Mouse (Mus musculus): ENCODE data around the gene Fgfr2. TPM values are rescaled to one million over a fixed set of nuclear protein-coding genes. Genes with fewer than 3 reads are reported as not detected.

Gene Fgfr2
- total RNA-seq, 1 experiment: 37.5 TPM

DNA sequence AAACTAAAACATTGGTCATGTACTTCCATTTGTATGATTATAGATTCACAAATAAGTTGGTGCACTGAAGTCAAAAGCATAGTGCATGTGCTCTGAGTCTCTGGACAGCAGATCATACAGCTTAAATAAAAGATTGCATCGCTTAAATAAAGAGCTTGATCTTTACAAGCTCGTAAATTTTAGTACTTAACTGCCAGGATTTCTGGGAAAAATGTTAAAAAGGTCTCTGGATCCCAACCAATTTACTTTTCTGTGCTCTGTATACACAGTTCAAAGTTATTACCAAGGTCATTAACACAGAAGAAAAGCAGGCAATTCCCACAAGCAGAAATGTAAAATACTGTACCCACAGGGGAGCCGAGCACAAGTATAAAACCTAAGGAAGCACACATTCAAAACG is 292.2 kb downstream of the Fgfr2 start:
- TF ChIP-seq CHD2 (IDR thresholded peaks at IDR 0.05; ENCODE audit: low read depth, low read length) (no peak), ZC3H11A (IDR thresholded peaks at IDR 0.05; ENCODE audit: borderline replicate concordance, low read depth, low read length) (no peak), ZNF384 (IDR thresholded peaks at IDR 0.05; ENCODE audit: low read depth, low read length) (no peak), HCFC1 (IDR thresholded peaks at IDR 0.05; ENCODE audit: borderline replicate concordance, insufficient read depth, low read length) (no peak), MAFK (IDR thresholded peaks at IDR 0.05; ENCODE audit: insufficient read depth, low read depth, low read length) (no peak)
- Histone ChIP-seq H3K9ac (ENCODE audit: insufficient read depth, low read depth, low read length, poor library complexity, severe bottlenecking) (no peak overlapping the region), H3K4me1 (ENCODE audit: control insufficient read depth in 2 of 2, insufficient read depth in 2 of 2, low read length in 2 of 2, poor library complexity in 1 of 2) (no peaks in the 10 kb centered on the region), H3K36me3 (ENCODE audit: control insufficient read depth, insufficient read depth, low read length, poor library complexity, severe bottlenecking) (peaks cover 9% of the 10 kb centered on the region), H3K4me3 (ENCODE audit: insufficient read depth in 1 of 2, low read depth in 1 of 2, low read length in 2 of 2, poor library complexity in 1 of 2, severe bottlenecking in 1 of 2) (no peak overlapping the region), H3K27ac (ENCODE audit: insufficient read depth, low read depth, low read length, poor library complexity, severe bottlenecking) (no peak overlapping the region), H3K9me3 (ENCODE audit: control insufficient read depth, insufficient read depth, low read depth, low read length) (peaks cover 6% of the 10 kb centered on the region; the same call in 1 of the 2 replicates)
- in situ Hi-C loops (cut with MboI; ENCODE audit: low sequenced_read_pairs in 2 of 2, unreplicated experiment in 2 of 2): no loop called here
- no peak for DNase-seq (ENCODE audit: low read depth, low spot score)

GRCm38 (mm10) chr7:132824346-132825022 is 298.7 kb downstream of the Fgfr2 start:
- no peak for DNase-seq (ENCODE audit: low read depth, low spot score)
- Histone ChIP-seq H3K9me3 (ENCODE audit: control insufficient read depth, insufficient read depth, low read depth, low read length) (no peaks in the 10 kb centered on the region), H3K4me1 (ENCODE audit: control insufficient read depth in 2 of 2, insufficient read depth in 2 of 2, low read length in 2 of 2, poor library complexity in 1 of 2) (no peaks in the 10 kb centered on the region), H3K4me3 (ENCODE audit: insufficient read depth in 1 of 2, low read depth in 1 of 2, low read length in 2 of 2, poor library complexity in 1 of 2, severe bottlenecking in 1 of 2) (no peak overlapping the region), H3K36me3 (ENCODE audit: control insufficient read depth, insufficient read depth, low read length, poor library complexity, severe bottlenecking) (no peaks in the 10 kb centered on the region), H3K9ac (ENCODE audit: insufficient read depth, low read depth, low read length, poor library complexity, severe bottlenecking) (no peak overlapping the region), H3K27ac (ENCODE audit: insufficient read depth, low read depth, low read length, poor library complexity, severe bottlenecking) (no peak overlapping the region)
- no peak for TF ChIP-seq HCFC1 (IDR thresholded peaks at IDR 0.05; ENCODE audit: borderline replicate concordance, insufficient read depth, low read length)
- TF ChIP-seq ZNF384 (IDR thresholded peaks at IDR 0.05; ENCODE audit: low read depth, low read length): no peak
- no peak for TF ChIP-seq CHD2 (IDR thresholded peaks at IDR 0.05; ENCODE audit: low read depth, low read length)
- TF ChIP-seq MAFK (IDR thresholded peaks at IDR 0.05; ENCODE audit: insufficient read depth, low read depth, low read length): no peak
- no peak for TF ChIP-seq ZC3H11A (IDR thresholded peaks at IDR 0.05; ENCODE audit: borderline replicate concordance, low read depth, low read length)
- in situ Hi-C loops (cut with MboI; ENCODE audit: low sequenced_read_pairs in 2 of 2, unreplicated experiment in 2 of 2): no loop called here

- Histone ChIP-seq H3K27ac (ENCODE audit: insufficient read depth, low read depth, low read length, poor library complexity, severe bottlenecking) (no peak overlapping the region), H3K4me3 (ENCODE audit: insufficient read depth in 1 of 2, low read depth in 1 of 2, low read length in 2 of 2, poor library complexity in 1 of 2, severe bottlenecking in 1 of 2) (no peak overlapping the region), H3K36me3 (ENCODE audit: control insufficient read depth, insufficient read depth, low read length, poor library complexity, severe bottlenecking) (no peaks in the 10 kb centered on the region), H3K9ac (ENCODE audit: insufficient read depth, low read depth, low read length, poor library complexity, severe bottlenecking) (no peak overlapping the region), H3K9me3 (ENCODE audit: control insufficient read depth, insufficient read depth, low read depth, low read length) (no peaks in the 10 kb centered on the region), H3K4me1 (ENCODE audit: control insufficient read depth in 2 of 2, insufficient read depth in 2 of 2, low read length in 2 of 2, poor library complexity in 1 of 2) (no peaks in the 10 kb centered on the region)
- TF ChIP-seq HCFC1 (IDR thresholded peaks at IDR 0.05; ENCODE audit: borderline replicate concordance, insufficient read depth, low read length) (no peak), ZC3H11A (IDR thresholded peaks at IDR 0.05; ENCODE audit: borderline replicate concordance, low read depth, low read length) (no peak), CHD2 (IDR thresholded peaks at IDR 0.05; ENCODE audit: low read depth, low read length) (no peak), MAFK (IDR thresholded peaks at IDR 0.05; ENCODE audit: insufficient read depth, low read depth, low read length) (no peak), ZNF384 (IDR thresholded peaks at IDR 0.05; ENCODE audit: low read depth, low read length) (no peak)
- DNase-seq (ENCODE audit: low read depth, low spot score): no peak
- in situ Hi-C loops (cut with MboI; ENCODE audit: low sequenced_read_pairs in 2 of 2, unreplicated experiment in 2 of 2): no loop called here
Observed at GRCm38 (mm10) chr7:132823832-132824231, 299.3 kb downstream of the Fgfr2 start.

GRCm38 (mm10) chr7:132820692-132821091 is 302.5 kb downstream of the Fgfr2 start:
- no peak overlapping the region for H3K4me3 ChIP-seq (ENCODE audit: insufficient read depth in 1 of 2, low read depth in 1 of 2, low read length in 2 of 2, poor library complexity in 1 of 2, severe bottlenecking in 1 of 2)
- no peak overlapping the region for H3K9ac ChIP-seq (ENCODE audit: insufficient read depth, low read depth, low read length, poor library complexity, severe bottlenecking)
- no peak for DNase-seq (ENCODE audit: low read depth, low spot score)
- no peaks in the 10 kb centered on the region; the same call in 1 of the 2 replicates for H3K36me3 ChIP-seq (ENCODE audit: control insufficient read depth, insufficient read depth, low read length, poor library complexity, severe bottlenecking)
- TF ChIP-seq CHD2 (IDR thresholded peaks at IDR 0.05; ENCODE audit: low read depth, low read length) (no peak), MAFK (IDR thresholded peaks at IDR 0.05; ENCODE audit: insufficient read depth, low read depth, low read length) (no peak), HCFC1 (IDR thresholded peaks at IDR 0.05; ENCODE audit: borderline replicate concordance, insufficient read depth, low read length) (no peak), ZC3H11A (IDR thresholded peaks at IDR 0.05; ENCODE audit: borderline replicate concordance, low read depth, low read length) (no peak), ZNF384 (IDR thresholded peaks at IDR 0.05; ENCODE audit: low read depth, low read length) (no peak)
- no peaks in the 10 kb centered on the region for H3K4me1 ChIP-seq (ENCODE audit: control insufficient read depth in 2 of 2, insufficient read depth in 2 of 2, low read length in 2 of 2, poor library complexity in 1 of 2)
- no peak overlapping the region for H3K27ac ChIP-seq (ENCODE audit: insufficient read depth, low read depth, low read length, poor library complexity, severe bottlenecking)
- H3K9me3 ChIP-seq (ENCODE audit: control insufficient read depth, insufficient read depth, low read depth, low read length): no peaks in the 10 kb centered on the region
- in situ Hi-C loops (cut with MboI; ENCODE audit: low sequenced_read_pairs in 2 of 2, unreplicated experiment in 2 of 2): no loop called here
